Mouse (Mus musculus) layer of hippocampus, adult 11-12 months (tissue): ENCODE data around the gene Cd46.

Experiments
- DNase-seq: peaks from one replicate; pipeline ENCODE4 v3.0.0; 2022; ENCODE audit warnings: low spot score

Gene Cd46

GRCm38 (mm10) chr1:195092220-195092720, at the start of gene Cd46:
Gene Cd46, minus strand, starts transcription at chr1:195092249.
- DNase-seq, result peak; percentile 17

- no peak for DNase-seq
Measured at GRCm38 (mm10) chr1:195132070-195132469, 40.0 kb upstream of the Cd46 start.

GRCm38 (mm10) chr1:195131675-195132015, 39.6 kb upstream of the Cd46 start:
- no peak for DNase-seq

DNA sequence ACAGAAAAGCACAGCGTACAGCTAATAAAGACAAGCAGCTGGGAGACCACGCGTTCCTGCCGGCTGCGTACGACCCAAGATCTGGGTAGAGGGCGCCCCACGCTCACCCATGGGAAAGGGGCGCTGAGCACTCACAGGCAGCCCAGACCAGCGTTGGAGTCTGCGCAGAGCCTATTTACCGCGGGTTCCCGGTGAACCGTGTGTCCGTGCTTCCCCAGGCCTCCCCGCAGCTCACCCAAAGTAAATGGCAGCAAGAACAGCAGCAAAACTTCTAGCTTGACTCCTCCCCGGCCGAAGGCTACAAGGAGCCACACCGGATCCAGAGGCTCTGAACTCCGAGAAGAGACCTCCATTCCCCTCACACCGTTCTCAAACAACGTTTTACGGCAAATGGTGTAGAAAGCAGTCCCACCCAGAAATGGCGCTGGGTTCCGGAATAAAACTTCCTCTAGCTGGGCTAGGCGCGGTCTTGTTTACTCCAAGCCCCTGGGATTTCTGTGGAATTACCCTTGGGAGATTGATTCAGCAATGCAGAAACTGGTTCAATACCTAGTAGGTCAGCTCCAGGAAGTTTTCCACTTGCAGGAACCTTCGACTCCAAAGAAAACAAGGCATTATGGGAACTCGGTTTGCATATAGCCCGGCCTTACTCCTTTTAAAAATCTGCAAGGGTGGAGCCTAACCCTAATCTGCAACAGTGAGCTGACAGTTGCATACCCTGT, 39.1 kb upstream of the Cd46 start, which contains the start of gene Cr1l:
Gene Cr1l, minus strand, starts transcription at position 634 of the 722 bp plus-strand sequence.
- DNase-seq, result peak; percentile 90

DNA sequence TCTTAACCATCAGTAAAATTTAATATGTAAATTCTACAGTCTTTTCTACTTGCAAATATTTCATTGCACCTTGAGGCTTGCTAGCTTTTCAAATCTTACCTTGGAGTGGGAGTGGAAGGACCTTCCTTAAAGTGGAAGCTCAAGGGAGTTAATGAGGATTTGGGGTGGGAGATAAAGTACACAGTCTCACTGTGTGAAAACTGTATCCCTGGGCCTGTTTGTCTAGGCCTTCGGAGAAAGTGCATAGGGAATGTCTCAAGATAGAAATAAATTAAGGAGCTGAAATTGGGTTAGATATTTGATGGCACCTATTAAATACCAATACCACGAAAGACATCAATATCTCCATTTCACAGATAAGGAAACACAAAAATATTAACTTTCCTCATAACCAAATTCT, 38.4 kb upstream of the Cd46 start:
- DNase-seq, result no peak

DNA sequence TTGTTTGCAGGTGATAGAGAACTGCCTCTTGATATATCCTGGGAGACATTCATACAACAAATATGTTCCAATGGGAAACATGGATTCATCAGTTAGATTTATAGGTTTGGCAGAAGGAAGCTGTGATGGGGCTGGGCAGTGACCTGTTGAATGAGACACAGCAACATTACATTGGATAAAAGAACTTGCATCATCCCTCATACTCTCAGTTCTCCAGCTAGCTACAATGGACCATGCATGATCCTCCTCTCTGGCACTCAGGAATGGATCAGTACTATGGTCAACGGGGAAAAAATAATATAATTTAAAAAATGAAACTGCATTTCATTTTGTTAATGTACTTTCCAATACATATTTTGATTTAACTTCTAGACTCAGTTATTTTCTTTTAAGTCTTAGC, 37.8 kb upstream of the Cd46 start:
- DNase-seq, result no peak

DNA sequence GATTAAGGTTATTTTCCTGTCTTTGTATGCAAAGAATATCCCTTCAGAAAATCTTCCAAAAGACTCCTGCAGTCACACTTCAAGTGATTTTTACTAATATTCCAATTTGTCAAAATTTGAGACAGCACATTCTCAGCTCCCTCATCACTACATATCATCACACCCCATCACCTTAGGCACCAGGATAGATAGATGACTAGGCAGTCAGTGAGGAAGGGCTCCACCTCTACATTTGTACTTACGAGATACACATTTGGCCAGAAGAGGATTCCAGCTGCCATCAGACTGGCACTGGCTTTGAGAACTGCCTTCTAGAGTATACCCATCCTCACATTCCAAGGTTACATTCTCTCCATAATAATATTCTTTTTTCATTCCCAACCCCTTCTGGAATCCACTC, 22.4 kb upstream of the Cd46 start:
- no peak for DNase-seq

GRCm38 (mm10) chr1:195113621-195114020, 21.6 kb upstream of the Cd46 start:
- no peak for DNase-seq

DNA sequence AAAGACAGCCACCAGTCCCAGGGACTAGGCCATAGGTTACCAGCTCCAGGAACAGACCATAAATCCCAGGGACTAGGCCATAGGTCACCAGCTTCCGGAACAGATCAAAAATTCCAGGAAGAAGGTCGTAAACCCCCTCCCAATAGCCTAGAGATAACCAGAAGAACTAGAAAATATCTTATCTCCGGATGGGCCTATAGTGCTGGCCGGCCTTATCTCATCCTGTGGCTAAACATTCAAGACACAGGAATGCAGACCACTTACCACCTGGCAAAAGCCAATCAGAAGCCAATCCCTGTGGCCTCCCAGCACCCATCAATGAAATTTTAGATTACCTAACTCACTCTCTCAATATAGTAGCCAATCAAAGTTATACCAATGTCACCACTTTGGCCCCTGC, 8.6 kb upstream of the Cd46 start:
- no peak for DNase-seq

DNA sequence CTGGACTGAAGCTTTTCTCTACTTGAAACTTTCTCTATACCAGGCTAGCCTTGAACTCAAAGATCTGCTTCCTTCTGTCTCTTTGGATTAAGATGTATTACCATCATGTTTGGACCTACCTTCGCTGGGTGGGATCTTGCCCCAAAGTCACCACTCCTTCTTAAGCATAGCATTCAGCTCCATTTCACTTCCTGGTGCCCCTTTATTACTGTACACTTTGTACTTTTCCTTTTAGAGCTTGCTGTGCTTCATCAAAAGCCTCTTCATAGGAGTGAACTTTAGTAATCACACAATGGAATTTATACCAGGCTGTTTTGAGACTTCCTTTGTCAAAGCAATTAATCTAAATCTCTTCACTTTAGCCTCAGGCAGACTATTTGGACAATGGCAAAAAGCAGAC, 6.0 kb upstream of the Cd46 start:
- no peak for DNase-seq

DNA sequence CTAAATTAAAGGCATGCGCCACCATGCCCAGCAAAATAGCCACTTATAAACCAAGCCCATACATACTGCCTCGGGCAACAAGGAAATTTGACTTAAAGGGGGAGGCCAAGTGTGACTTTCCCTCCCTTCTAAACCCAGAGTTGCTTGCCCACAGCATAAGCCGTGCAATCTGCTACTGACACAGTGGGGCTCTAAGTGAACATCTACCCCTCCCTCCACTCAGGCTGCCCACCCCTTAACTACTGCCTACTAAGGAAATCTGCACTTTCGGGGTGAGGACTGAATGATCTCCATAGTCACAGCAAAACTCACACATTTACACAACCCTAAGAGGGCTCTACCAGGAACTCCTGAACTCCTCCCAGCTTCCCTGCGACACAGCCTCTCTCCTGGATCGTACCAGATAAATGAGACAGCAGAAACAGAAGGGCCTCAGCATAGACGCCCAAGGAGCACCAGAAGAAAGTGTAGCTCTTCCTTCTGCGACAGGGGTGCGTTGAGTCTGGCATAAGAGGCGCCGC, 290 bp downstream of the Cd46 start:
- DNase-seq, result no peak

GRCm38 (mm10) chr1:195082142-195082541, 9.9 kb downstream of the Cd46 start:
- DNase-seq, result no peak

GRCm38 (mm10) chr1:195040437-195040836, 51.6 kb downstream of the Cd46 start:
- DNase-seq, result peak; percentile 62

DNA sequence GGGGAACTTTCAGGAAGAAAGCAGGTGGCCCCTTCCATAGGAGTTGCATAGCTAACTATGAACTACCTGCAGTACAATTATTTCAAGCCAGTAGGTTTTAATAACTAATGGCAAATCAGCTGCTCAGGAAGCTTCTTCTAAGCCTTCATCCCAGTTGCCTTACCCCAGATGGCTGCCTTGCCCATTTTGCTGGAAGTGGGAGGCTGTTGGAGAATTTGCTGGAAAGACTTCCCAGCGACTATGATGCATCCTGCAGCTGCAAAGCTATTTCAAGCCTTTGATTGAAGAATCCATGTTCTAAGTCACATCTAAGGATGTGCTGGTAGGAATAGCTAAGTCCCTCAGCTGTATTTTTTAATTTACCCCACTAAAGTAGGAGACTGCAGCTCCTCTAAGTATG, 53.7 kb downstream of the Cd46 start:
- no peak for DNase-seq

DNA sequence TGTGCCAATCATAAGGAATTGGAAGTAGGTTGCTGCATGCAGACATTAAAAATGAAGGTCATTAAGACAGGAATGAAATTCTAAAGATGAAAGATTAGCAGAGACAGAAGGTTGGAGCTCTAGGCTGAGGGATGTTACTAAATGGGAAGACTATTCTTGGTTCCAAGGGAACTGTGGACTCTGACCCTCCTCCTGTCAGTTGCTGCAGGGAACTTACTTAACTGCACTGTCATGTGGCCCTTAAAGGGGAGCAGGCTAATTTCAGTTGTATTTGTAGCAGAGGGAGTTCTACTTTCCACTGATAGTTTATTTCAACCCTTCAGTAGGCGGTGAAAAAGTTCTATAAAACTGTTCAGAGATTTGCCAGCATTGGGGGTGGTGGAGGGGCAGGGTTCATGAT, 54.1 kb downstream of the Cd46 start:
- DNase-seq, result no peak

- no peak for DNase-seq
Measured at GRCm38 (mm10) chr1:195037483-195037882, 54.6 kb downstream of the Cd46 start.

GRCm38 (mm10) chr1:195033941-195034340, 58.1 kb downstream of the Cd46 start:
- peak; percentile 52 for DNase-seq

- DNase-seq, result no peak
Measured at GRCm38 (mm10) chr1:195032738-195033137, 59.3 kb downstream of the Cd46 start.

DNA sequence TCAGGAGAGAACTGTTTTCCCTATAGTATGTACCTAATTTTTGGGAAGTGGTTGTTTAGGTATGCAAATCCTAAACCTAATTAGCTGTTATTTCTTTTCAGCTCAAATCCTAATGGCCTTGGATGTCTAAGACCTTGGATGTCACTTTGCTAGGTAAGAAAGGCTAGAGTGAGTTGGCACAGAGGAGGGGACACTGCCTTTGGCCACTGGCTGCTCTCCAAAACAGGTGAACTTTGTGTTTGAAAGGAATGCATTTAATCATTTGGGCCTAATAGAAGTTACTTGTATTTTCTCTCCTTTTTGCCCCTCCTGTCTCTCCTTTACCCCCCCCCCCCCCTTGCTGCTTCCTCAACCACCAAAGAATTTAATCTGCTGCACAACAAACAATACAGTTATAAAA, 60.3 kb downstream of the Cd46 start:
- DNase-seq, result no peak

DNA sequence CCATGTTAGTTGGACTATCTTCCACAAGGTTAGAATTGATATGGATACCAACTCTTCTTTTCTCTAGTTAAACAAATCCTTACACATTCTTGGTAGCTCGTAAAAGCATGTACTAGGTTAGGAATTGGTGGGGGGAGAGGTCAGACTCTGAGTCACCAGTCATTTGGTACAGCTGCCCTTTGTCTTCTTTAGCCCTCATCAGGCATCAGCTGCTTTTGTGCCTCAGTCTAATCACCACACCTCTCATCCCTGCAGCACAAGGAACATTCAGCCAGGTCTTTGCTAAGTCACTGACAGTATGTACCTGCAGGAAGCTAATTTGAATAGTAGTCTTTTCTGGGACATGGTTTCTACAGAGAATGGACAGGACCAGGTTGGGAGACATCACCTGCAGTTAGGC, 64.5 kb downstream of the Cd46 start:
- no peak for DNase-seq

GRCm38 (mm10) chr1:195023848-195024247, 68.2 kb downstream of the Cd46 start:
- DNase-seq, result no peak

- DNase-seq, result no peak
Measured at GRCm38 (mm10) chr1:195021831-195022230, 70.2 kb downstream of the Cd46 start.

DNA sequence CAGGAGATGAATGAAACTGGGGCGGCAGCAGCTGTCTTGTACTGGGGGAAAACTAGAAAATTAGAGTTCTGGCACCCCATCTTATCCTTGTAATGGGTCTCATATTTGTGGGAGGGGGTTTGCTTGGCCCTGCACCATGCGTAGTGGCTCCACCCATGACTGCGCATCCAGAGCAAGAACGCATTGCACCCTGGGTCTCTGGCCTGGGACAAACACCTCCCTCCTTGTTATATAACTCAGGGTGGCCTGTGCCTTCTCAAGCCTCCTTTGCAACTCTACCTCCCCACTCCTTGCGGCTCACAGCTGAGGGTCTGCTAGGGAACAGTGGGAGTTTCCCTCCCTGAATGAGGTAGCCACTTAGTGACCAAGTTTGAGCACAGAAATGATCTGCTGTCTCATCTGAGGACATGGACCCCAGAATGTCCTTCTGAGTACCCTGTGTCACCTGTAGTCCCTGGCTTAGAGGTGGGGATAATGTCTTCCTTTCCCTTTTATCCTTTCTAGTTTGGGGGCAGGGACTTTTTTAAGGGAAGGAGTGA, 72.9 kb downstream of the Cd46 start:
- DNase-seq, result no peak
